Mouse (Mus musculus) bone marrow, adult 2 months (tissue): Measurements from ENCODE around the gene Tango6. TPM values are rescaled to one million over a fixed set of nuclear protein-coding genes. Genes with fewer than 3 reads are reported as not detected.

Experiments
- H3K27ac ChIP-seq: fragments of 200-500 bp; 2 replicates; pipeline ENCODE4 v1.5.1; 2012; ENCODE audit warnings: low read depth, mild to moderate bottlenecking, control low read depth, inconsistent platforms, low read length; ENCODE audit not compliant: control insufficient read depth, poor library complexity, insufficient read depth
- H3K4me1 ChIP-seq: fragments of 200-500 bp; 2 replicates; pipeline ENCODE4 v1.6.1; 2011; ENCODE audit warnings: low read length; ENCODE audit not compliant: control insufficient read depth, insufficient read depth
- H3K4me3 ChIP-seq: fragments of 200-500 bp; replicated peaks from 2 replicates; pipeline ENCODE3; 2011; ENCODE audit warnings: mild to moderate bottlenecking, low read depth, low read length, control low read depth; ENCODE audit not compliant: control insufficient read depth
- CTCF ChIP-seq: fragments of 200-500 bp; IDR thresholded peaks from 2 replicates; pipeline ENCODE4 v1.5.1; 2011; ENCODE audit warnings: low read length, control low read depth; ENCODE audit not compliant: control insufficient read depth, insufficient read depth
- POLR2A ChIP-seq: fragments of 200-500 bp; IDR thresholded peaks from 2 replicates; pipeline ENCODE4 v1.6.1; 2011; ENCODE audit warnings: low read depth, mild to moderate bottlenecking, control low read depth, low read length, borderline replicate concordance; ENCODE audit not compliant: control insufficient read depth
- WGBS: fragments of 180-500 bp; shearing (Covaris S2); methylation state at CpG from one replicate; pipeline ENCODE4 v1.1.7; 2018; 5-methylcytosine and 5-hydroxymethylcytosine counted together
- polyA plus RNA-seq: library from polyadenylated mRNA; stranded (reverse); fragments of >200 nt; gene quantifications from 2 replicates; pipeline ENCODE4 v1.2.4, GENCODE M21; 2011; ENCODE audit warnings: low replicate concordance; ENCODE audit not compliant: missing spikeins, insufficient read depth, insufficient read length

The Tango6 gene
- polyA plus RNA-seq, 1 experiment, result 3.2 TPM

DNA sequence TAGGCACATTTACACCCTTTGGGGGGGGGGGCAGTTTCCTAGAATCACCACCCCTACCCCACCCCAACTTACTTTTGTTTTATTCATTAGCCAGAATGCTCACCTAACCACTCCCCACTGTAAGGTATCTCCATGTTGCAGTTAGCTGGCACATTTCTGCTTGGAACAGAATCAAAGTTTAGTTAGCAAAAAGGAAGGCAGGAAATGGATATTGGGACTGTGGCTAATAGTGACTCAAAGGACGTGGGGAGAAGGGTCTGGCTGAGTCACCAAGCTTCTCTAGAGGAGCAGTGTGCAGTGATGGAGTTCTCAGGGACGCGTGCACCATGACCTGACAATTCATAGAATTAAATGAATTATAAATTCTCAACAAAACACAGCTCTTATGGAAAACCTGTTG is 136.7 kb downstream of the Tango6 start:
- 77% methylated on average over 3 of the region's 3 CpGs for WGBS
- Histone ChIP-seq H3K4me3 (no peak overlapping the region), H3K4me1 (no peaks in the 10 kb centered on the region), H3K27ac (no peak overlapping the region)
- TF ChIP-seq CTCF (no peak), POLR2A (no peak)

- Histone ChIP-seq H3K4me3 (no peak overlapping the region), H3K4me1 (no peaks in the 10 kb centered on the region), H3K27ac (no peak overlapping the region)
- WGBS, result 62% methylated on average over 14 of the region's 14 CpGs
- TF ChIP-seq CTCF, result no peak
- TF ChIP-seq POLR2A, result no peak
Observed at GRCm38 (mm10) chr8:106820553-106821515, 138.0 kb downstream of the Tango6 start.

- Histone ChIP-seq H3K4me3 (no peak overlapping the region), H3K27ac (no peak overlapping the region), H3K4me1 (no peaks in the 10 kb centered on the region)
- no peak for TF ChIP-seq CTCF
- WGBS, result 87% methylated on average over 6 of the region's 6 CpGs
Observed at GRCm38 (mm10) chr8:106828921-106829320, 146.1 kb downstream of the Tango6 start.

GRCm38 (mm10) chr8:106829526-106830045 is 146.7 kb downstream of the Tango6 start:
- no peaks in the 10 kb centered on the region for H3K4me1 ChIP-seq
- H3K27ac ChIP-seq, result no peak overlapping the region
- H3K4me3 ChIP-seq, result no peak overlapping the region
- WGBS, result 79% methylated on average over 5 of the region's 5 CpGs
- TF ChIP-seq CTCF (no peak), POLR2A (no peak)

- Histone ChIP-seq H3K4me1 (peaks cover 1% of the 10 kb centered on the region; the same call in 1 of the 2 replicates), H3K4me3 (no peak overlapping the region), H3K27ac (no peak overlapping the region)
- no peak for TF ChIP-seq CTCF
- TF ChIP-seq POLR2A, result no peak
- WGBS, result 48% methylated on average over 1 of the region's 1 CpGs
Observed at GRCm38 (mm10) chr8:106834899-106835298, 152.0 kb downstream of the Tango6 start.

- peaks cover 1% of the 10 kb centered on the region; the same call in 1 of the 2 replicates for H3K4me1 ChIP-seq
- no peak overlapping the region for H3K27ac ChIP-seq
- 20% methylated on average over 6 of the region's 6 CpGs for WGBS
- no peak overlapping the region for H3K4me3 ChIP-seq
- no peak for TF ChIP-seq POLR2A
- TF ChIP-seq CTCF, result no peak
Observed at GRCm38 (mm10) chr8:106836525-106836924, 153.7 kb downstream of the Tango6 start.

- H3K4me1 ChIP-seq, result peaks cover 1% of the 10 kb centered on the region; the same call in 1 of the 2 replicates
- no peak overlapping the region for H3K4me3 ChIP-seq
- no peak overlapping the region for H3K27ac ChIP-seq
- TF ChIP-seq CTCF, result no peak
- no peak for TF ChIP-seq POLR2A
- 79% methylated on average over 6 of the region's 6 CpGs for WGBS
Observed at GRCm38 (mm10) chr8:106838803-106839202, 155.9 kb downstream of the Tango6 start.

DNA sequence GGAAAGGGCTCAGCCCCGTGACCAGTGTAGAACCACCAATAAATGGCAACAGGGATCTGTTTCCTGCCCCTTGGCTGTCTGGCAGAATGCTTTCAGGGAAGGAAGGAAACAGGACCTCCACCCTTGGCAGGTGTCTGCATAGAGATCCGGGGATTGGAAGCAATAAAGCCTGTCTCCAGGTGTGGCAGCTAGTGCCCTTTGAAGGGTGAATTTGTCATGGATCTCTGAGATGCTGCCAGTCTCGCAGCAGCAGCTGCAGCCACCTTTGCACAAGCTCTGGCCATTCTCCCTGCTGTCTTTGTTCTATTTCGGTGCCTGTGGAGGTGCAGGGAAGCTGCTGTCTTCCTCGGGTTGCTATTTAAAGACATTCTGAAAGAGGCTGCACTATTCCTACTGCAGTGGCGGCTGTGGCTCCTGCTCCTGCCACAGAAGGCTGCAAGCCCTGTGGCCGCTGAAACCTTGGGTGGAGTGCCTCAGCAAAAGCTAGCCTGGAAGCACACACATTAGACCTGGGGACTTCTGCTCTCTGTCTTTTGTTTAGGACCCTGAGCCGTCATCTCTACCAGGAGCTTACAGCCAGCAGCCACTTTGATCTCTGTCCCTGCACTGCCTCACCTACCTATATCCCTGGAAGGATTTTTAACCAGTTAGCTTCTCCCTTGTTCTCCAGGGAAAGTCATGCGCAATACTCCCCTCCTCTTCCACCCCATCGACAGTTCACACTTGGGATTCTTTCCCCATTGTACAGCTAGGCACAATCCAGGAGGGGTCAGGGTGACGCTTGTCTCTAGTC is 156.5 kb downstream of the Tango6 start:
- no peak for TF ChIP-seq CTCF
- no peak for TF ChIP-seq POLR2A
- no peak overlapping the region for H3K4me3 ChIP-seq
- WGBS, result 66% methylated on average over 11 of the region's 11 CpGs
- H3K4me1 ChIP-seq, result peaks cover 1% of the 10 kb centered on the region; the same call in 1 of the 2 replicates
- no peak overlapping the region for H3K27ac ChIP-seq
